23 mouse cellular contexts compared by ENCODE assay signal in the genomic region with DNA sequence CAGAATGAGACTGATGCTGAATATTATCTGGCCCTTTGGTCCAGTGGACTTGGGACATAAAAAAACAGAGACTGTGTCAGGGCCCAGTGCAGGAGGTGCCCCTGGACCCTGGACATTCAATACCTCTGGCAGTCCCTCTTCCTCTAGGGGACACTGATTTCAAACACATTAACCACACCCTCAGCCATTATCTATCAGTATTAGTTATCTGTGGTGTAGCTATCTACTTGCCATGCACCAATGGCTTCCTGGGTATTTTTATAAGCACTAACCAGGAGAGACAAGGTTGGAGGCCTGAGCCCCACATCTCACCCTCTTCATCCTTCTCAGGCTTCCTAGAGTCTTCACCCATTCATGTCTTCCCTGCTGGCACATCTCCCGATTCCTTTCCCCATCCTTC. TPM values are rescaled to one million over a fixed set of nuclear protein-coding genes. Genes with fewer than 3 reads are reported as not detected.
DNase-seq lines count a peak whose midpoint lies in the region; ATAC-seq and TF ChIP-seq lines count a peak whose summit lies in the region.
"Had no signal": no experiment of that assay in that cellular context is flagged by ENCODE, and none has a peak within 500 bp of the region (broad histone marks: within the 10 kb centered on the region; RNA-seq: fewer than 3 reads in every experiment).

No protein-coding gene starts in this region.

- H3K27ac ChIP-seq in layer of hippocampus, adult 2 months: peak overlapping the region; percentile 97
- H3K27ac ChIP-seq in olfactory bulb, adult 2 months (ENCODE audit: insufficient read depth, low read depth, low read length): no peak overlapping the region
- H3K27ac ChIP-seq: embryonic facial prominence, embryonic 12.5 days; embryonic facial prominence, embryonic 15.5 days; forebrain, embryonic 12.5 days; forebrain, embryonic 15.5 days; hindbrain, embryonic 12.5 days; hindbrain, embryonic 15.5 days had no signal

- no peak for TF ChIP-seq CTCF in layer of hippocampus, adult 2 months (conservative IDR thresholded peaks at IDR 0.05)
- no peak for TF ChIP-seq CTCF in olfactory bulb, adult 2 months (IDR thresholded peaks at IDR 0.05; ENCODE audit: insufficient read depth, low read depth, low read length)

- no peak for DNase-seq in layer of hippocampus, adult 2 months (ENCODE audit: low spot score in 2 of 2)
- no peak for DNase-seq in layer of hippocampus, adult 11-12 months (ENCODE audit: low spot score)
- DNase-seq in embryo, embryonic 11 days: no peak
- DNase-seq: adrenal gland, adult 8-10 months; adrenal gland, postnatal 25 days; B cell, adult 2 months; cerebellum, adult 11-12 months; cerebellum, adult 8-10 months; cerebellum, postnatal 10 days; cerebellum, postnatal 36 days; gastrocnemius, postnatal 14 days; heart, adult 11 months had no signal

- H3K9me3 ChIP-seq in megakaryocyte, embryonic 14.5 days: no peaks in the 10 kb centered on the region
- H3K9me3 ChIP-seq: embryonic facial prominence, embryonic 12.5 days; embryonic facial prominence, embryonic 15.5 days; forebrain, embryonic 12.5 days; forebrain, embryonic 15.5 days; hindbrain, embryonic 12.5 days; hindbrain, embryonic 15.5 days had no signal

- H3K4me3 ChIP-seq in layer of hippocampus, adult 2 months: peak overlapping the region; percentile 82
- peak overlapping the region; percentile 99 for H3K4me3 ChIP-seq in megakaryocyte, embryonic 14.5 days (replicated peaks)
- peak overlapping the region; percentile 25; the same call in 1 of the 2 replicates for H3K4me3 ChIP-seq in olfactory bulb, adult 2 months (ENCODE audit: insufficient read depth, low read depth, low read length)
- H3K4me3 ChIP-seq: embryonic facial prominence, embryonic 12.5 days; embryonic facial prominence, embryonic 15.5 days; forebrain, embryonic 12.5 days; forebrain, embryonic 15.5 days; hindbrain, embryonic 12.5 days; hindbrain, embryonic 15.5 days had no signal

- no peak for TF ChIP-seq POLR2A in olfactory bulb, adult 2 months (IDR thresholded peaks at IDR 0.05; ENCODE audit: insufficient read depth, low read depth, low read length)

- WGBS in olfactory bulb, adult 2 months: 61% methylated on average over 1 of the region's 1 CpGs

- H3K36me3 ChIP-seq in megakaryocyte, embryonic 14.5 days (replicated peaks; ENCODE audit: low read length): peaks cover 69% of the 10 kb centered on the region
- H3K36me3 ChIP-seq: embryonic facial prominence, embryonic 12.5 days; embryonic facial prominence, embryonic 15.5 days; forebrain, embryonic 12.5 days; forebrain, embryonic 15.5 days; hindbrain, embryonic 12.5 days; hindbrain, embryonic 15.5 days had no signal

- H3K27me3 ChIP-seq in megakaryocyte, embryonic 14.5 days (replicated peaks): no peaks in the 10 kb centered on the region

- ATAC-seq in megakaryocyte, adult 5-6 weeks (ENCODE audit: poor library complexity, severe bottlenecking): no peak
- ATAC-seq: activated CD4-positive, CD25-positive, alpha-beta regulatory T cell, adult 4 months; forebrain, embryonic 15.5 days had no signal

- H3K4me1 ChIP-seq in megakaryocyte, embryonic 14.5 days: peaks cover 91% of the 10 kb centered on the region
- H3K4me1 ChIP-seq in olfactory bulb, adult 2 months (ENCODE audit: control insufficient read depth, insufficient read depth, low read length): peaks cover 21% of the 10 kb centered on the region

RNA-seq across cellular contexts. Expression of a gene that starts 2.3 kb away (rescaled TPM):
- total RNA-seq in layer of hippocampus, adult 2 months (2021): 1,000 to 10,000 TPM; 1,464 to 1,512 TPM
- 5,423 and 8,339 TPM in 2 replicates for polyA plus RNA-seq in megakaryocyte, embryonic 14.5 days (2012; ENCODE audit: insufficient read depth, low replicate concordance)
- 0.25 and 1.4 TPM in 2 replicates for total RNA-seq in megakaryocyte, adult 5-6 weeks (2015)
- not detected in 2 replicates for total RNA-seq in megakaryocyte, adult 5-6 weeks (2017)
- 523 TPM in 1 of 2 replicates, not detected in the other for polyA plus RNA-seq in olfactory bulb, adult 2 months (2012; ENCODE audit: insufficient read depth, insufficient read length, low replicate concordance, missing spikeins)

RNA-seq across cellular contexts. Expression of a gene that starts 5.1 kb away (rescaled TPM):
- 10 to 100 TPM in 1 of 2 experiments, 1 to 10 TPM in 1; 9.6 to 14.0 TPM for total RNA-seq in layer of hippocampus, adult 2 months (2021)
- 0.40 TPM in 1 of 2 replicates, not detected in the other for polyA plus RNA-seq in megakaryocyte, embryonic 14.5 days (2012; ENCODE audit: insufficient read depth, low replicate concordance)
- 10.2 and 10.9 TPM in 2 replicates for total RNA-seq in megakaryocyte, adult 5-6 weeks (2015)
- total RNA-seq in megakaryocyte, adult 5-6 weeks (2017): 9.1 and 9.8 TPM in 2 replicates
- not detected in 2 replicates for polyA plus RNA-seq in olfactory bulb, adult 2 months (2012; ENCODE audit: insufficient read depth, insufficient read length, low replicate concordance, missing spikeins)

RNA-seq across cellular contexts. Expression of a gene that starts 11.4 kb away (rescaled TPM):
- 1 to 10 TPM; 2.5 to 3.7 TPM for total RNA-seq in layer of hippocampus, adult 2 months (2021)
- polyA plus RNA-seq in megakaryocyte, embryonic 14.5 days (2012; ENCODE audit: insufficient read depth, low replicate concordance): not detected in 2 replicates
- total RNA-seq in megakaryocyte, adult 5-6 weeks (2015): not detected in 2 replicates
- not detected in 2 replicates for total RNA-seq in megakaryocyte, adult 5-6 weeks (2017)
- polyA plus RNA-seq in olfactory bulb, adult 2 months (2012; ENCODE audit: insufficient read depth, insufficient read length, low replicate concordance, missing spikeins): not detected in 2 replicates
- total RNA-seq: CH12.LX had no signal
- polyA plus RNA-seq: activated CD4-positive, CD25-positive, alpha-beta regulatory T cell, adult 4 months had no signal

RNA-seq across cellular contexts. Expression of a gene that starts 22.6 kb away (rescaled TPM):
- 10 to 100 TPM; 18.3 to 19.3 TPM for total RNA-seq in layer of hippocampus, adult 2 months (2021)
- polyA plus RNA-seq in megakaryocyte, embryonic 14.5 days (2012; ENCODE audit: insufficient read depth, low replicate concordance): 10.7 and 14.5 TPM in 2 replicates
- total RNA-seq in megakaryocyte, adult 5-6 weeks (2015): 0.27 and 0.36 TPM in 2 replicates
- total RNA-seq in megakaryocyte, adult 5-6 weeks (2017): not detected in 2 replicates
- polyA plus RNA-seq in olfactory bulb, adult 2 months (2012; ENCODE audit: insufficient read depth, insufficient read length, low replicate concordance, missing spikeins): not detected in 2 replicates

Comparison
In these comparisons a context has a peak if more than half of its experiments do, and no peak if none do; other contexts are left out.
1. H3K4me3 ChIP-seq: peak in every context shown above with its lines; median percentile 99 in megakaryocyte, embryonic 14.5 days; 82 in layer of hippocampus, adult 2 months; 25 in olfactory bulb, adult 2 months.
2. RNA of a gene that starts 2.3 kb away (total RNA-seq): 1,464 to 1,512 TPM in layer of hippocampus, adult 2 months; 0.25 to 1.4 TPM in megakaryocyte, adult 5-6 weeks; every median in the first group is over 100 times any median in the second.